Mouse (Mus musculus) kidney, adult 2 months (tissue): Measurements from ENCODE around the gene Ralgds.

Experiments
- CTCF ChIP-seq: fragments of 200-500 bp; conservative IDR thresholded peaks from 2 replicates; pipeline ENCODE4 v1.5.1; 2011; ENCODE audit warnings: low read depth, mild to moderate bottlenecking, control low read depth, low read length, moderate library complexity, mixed read lengths; ENCODE audit not compliant: insufficient read depth, insufficient read length
- POLR2A ChIP-seq: fragments of 200-500 bp; IDR thresholded peaks from one replicate; pipeline ENCODE4 v1.6.1; 2011; ENCODE audit warnings: low read depth, low read length, control low read depth

GRCm38 (mm10) chr2:28588574-28588973, 75.6 kb downstream of the Ralgds start:
- TF ChIP-seq CTCF (no peak), POLR2A (no peak)
